Mouse (Mus musculus): ENCODE measurements at regions not wholly inside any gene's neighbourhood (a gene's known extent, or its start where the extent isn't known, plus 50 kb on each side); places are given as distances from the start of the nearest gene placed in this dataset.

GRCm38 (mm10) chr4:154726636-154727045 lies 59.0 kb upstream of the Actrt2 start:
- H3K9me3 ChIP-seq (ENCODE audit: control insufficient read depth, low read length): no peaks in the 10 kb centered on the region
- WGBS: 51% methylated on average over 3 of the region's 3 CpGs
- no peaks in the 10 kb centered on the region for H3K4me1 ChIP-seq (ENCODE audit: control insufficient read depth, insufficient read depth, low read length)
- H3K27me3 ChIP-seq (ENCODE audit: control insufficient read depth, insufficient read depth, low read length): no peaks in the 10 kb centered on the region
- H3K4me3 ChIP-seq (ENCODE audit: low read depth, low read length): no peak overlapping the region
- H3K4me2 ChIP-seq (ENCODE audit: low read depth, low read length): no peak overlapping the region
- no peaks in the 10 kb centered on the region for H3K36me3 ChIP-seq (ENCODE audit: control insufficient read depth, insufficient read depth, low read length)
- no peak for ATAC-seq (ENCODE audit: low read depth)
- H3K27ac ChIP-seq (ENCODE audit: low read depth, low read length): no peak overlapping the region
- H3K9ac ChIP-seq (replicated peaks; ENCODE audit: low read depth, low read length): no peak overlapping the region

DNA sequence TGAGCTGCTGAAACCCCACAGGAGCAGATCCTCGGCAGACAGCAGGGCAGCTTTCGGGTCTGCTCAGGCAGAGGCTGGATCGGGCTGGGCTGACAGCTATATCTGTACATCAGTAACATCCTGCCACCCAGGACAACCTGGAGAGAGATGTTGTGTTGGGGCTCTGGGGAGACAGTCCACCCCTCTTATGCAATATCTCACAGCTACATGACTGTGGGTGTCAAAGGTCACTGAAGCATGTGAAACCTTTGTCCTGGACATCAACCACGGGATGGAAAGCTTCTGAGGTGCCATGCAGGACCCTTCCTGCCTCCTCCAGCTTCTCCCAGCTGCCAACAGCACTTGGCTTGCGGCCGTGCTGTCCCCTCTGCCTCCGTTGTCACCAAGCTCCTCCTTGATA lies 60.3 kb upstream of the Actrt2 start:
- no peaks in the 10 kb centered on the region for H3K27me3 ChIP-seq (ENCODE audit: control insufficient read depth, insufficient read depth, low read length)
- H3K36me3 ChIP-seq (ENCODE audit: control insufficient read depth, insufficient read depth, low read length): no peaks in the 10 kb centered on the region
- H3K27ac ChIP-seq (ENCODE audit: low read depth, low read length): no peak overlapping the region
- H3K4me1 ChIP-seq (ENCODE audit: control insufficient read depth, insufficient read depth, low read length): no peaks in the 10 kb centered on the region
- H3K9me3 ChIP-seq (ENCODE audit: control insufficient read depth, low read length): no peaks in the 10 kb centered on the region
- H3K9ac ChIP-seq (replicated peaks; ENCODE audit: low read depth, low read length): no peak overlapping the region
- H3K4me3 ChIP-seq (ENCODE audit: low read depth, low read length): no peak overlapping the region
- 84% methylated on average over 7 of the region's 7 CpGs for WGBS
- no peak overlapping the region for H3K4me2 ChIP-seq (ENCODE audit: low read depth, low read length)
- no peak for ATAC-seq (ENCODE audit: low read depth)

- no peaks in the 10 kb centered on the region for H3K4me1 ChIP-seq (ENCODE audit: control insufficient read depth, insufficient read depth, low read length)
- no peak for ATAC-seq (ENCODE audit: low read depth)
- H3K4me3 ChIP-seq (ENCODE audit: low read depth, low read length): no peak overlapping the region
- no peak overlapping the region for H3K27ac ChIP-seq (ENCODE audit: low read depth, low read length)
- H3K36me3 ChIP-seq (ENCODE audit: control insufficient read depth, insufficient read depth, low read length): no peaks in the 10 kb centered on the region
- no peaks in the 10 kb centered on the region for H3K9me3 ChIP-seq (ENCODE audit: control insufficient read depth, low read length)
- no peaks in the 10 kb centered on the region for H3K27me3 ChIP-seq (ENCODE audit: control insufficient read depth, insufficient read depth, low read length)
- 93% methylated on average over 5 of the region's 5 CpGs for whole genome bisulfite sequencing
- H3K4me2 ChIP-seq (ENCODE audit: low read depth, low read length): no peak overlapping the region
- no peak overlapping the region for H3K9ac ChIP-seq (replicated peaks; ENCODE audit: low read depth, low read length)
These were observed 63.0 kb upstream of the Actrt2 start for GRCm38 (mm10) chr4:154730646-154731045.

DNA sequence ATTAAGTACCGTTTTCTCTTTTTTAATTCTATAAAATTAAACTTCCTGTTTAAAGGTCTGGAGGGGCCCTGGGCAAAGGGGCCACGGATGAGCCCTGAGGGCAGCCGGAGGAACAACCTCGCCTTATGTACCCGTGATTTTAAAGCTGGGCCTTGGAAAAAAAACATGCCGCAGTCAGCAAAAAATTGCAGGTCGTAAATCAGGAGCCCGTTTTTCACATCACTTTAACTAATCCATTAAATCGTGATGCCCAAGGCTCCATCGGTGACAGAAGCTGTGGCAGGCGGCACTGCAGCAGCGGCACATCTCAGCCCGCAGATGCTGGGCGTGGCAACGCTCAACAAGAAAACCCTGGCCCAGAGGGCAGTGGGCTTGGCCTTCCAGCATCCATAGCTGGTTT lies 63.7 kb upstream of the Actrt2 start:
- Histone ChIP-seq H3K4me3 (ENCODE audit: low read depth, low read length) (no peak overlapping the region), H3K36me3 (ENCODE audit: control insufficient read depth, insufficient read depth, low read length) (no peaks in the 10 kb centered on the region), H3K9me3 (ENCODE audit: control insufficient read depth, low read length) (no peaks in the 10 kb centered on the region), H3K27ac (ENCODE audit: low read depth, low read length) (no peak overlapping the region), H3K4me1 (ENCODE audit: control insufficient read depth, insufficient read depth, low read length) (no peaks in the 10 kb centered on the region), H3K27me3 (ENCODE audit: control insufficient read depth, insufficient read depth, low read length) (no peaks in the 10 kb centered on the region), H3K9ac (replicated peaks; ENCODE audit: low read depth, low read length) (0 out of 2 replicates have a peak overlapping the region, but pooled peaks have one; percentile 0), H3K4me2 (ENCODE audit: low read depth, low read length) (no peak overlapping the region)
- no peak for ATAC-seq (ENCODE audit: low read depth)
- WGBS: 32% methylated on average over 15 of the region's 15 CpGs

DNA sequence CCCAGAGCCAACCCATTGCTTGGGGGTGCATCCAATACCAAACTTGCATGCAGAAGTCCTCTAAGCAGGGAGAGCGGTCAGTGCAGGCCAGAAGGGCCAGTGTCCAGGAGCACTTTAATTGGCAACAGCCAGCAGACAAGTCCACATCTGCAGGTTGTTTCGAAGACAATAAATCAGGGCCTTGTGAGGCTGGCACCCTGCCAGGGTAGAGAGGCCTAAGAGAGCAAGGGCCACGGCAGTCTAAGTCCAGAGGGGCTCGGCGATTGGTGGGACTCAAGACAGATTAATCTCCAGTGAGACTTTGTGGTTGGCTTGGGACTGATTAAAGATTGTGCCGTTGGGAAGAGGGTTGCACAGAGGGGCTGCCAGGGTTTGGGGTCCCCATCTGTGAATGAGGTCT lies 68.4 kb upstream of the Actrt2 start:
- Histone ChIP-seq H3K4me2 (ENCODE audit: low read depth, low read length) (no peak overlapping the region), H3K4me3 (ENCODE audit: low read depth, low read length) (no peak overlapping the region), H3K4me1 (ENCODE audit: control insufficient read depth, insufficient read depth, low read length) (no peaks in the 10 kb centered on the region), H3K27me3 (ENCODE audit: control insufficient read depth, insufficient read depth, low read length) (no peaks in the 10 kb centered on the region), H3K27ac (ENCODE audit: low read depth, low read length) (no peak overlapping the region), H3K9ac (replicated peaks; ENCODE audit: low read depth, low read length) (no peak overlapping the region), H3K9me3 (ENCODE audit: control insufficient read depth, low read length) (no peaks in the 10 kb centered on the region), H3K36me3 (ENCODE audit: control insufficient read depth, insufficient read depth, low read length) (no peaks in the 10 kb centered on the region)
- WGBS: 63% methylated on average over 6 of the region's 6 CpGs
- ATAC-seq (ENCODE audit: low read depth): no peak

- no peaks in the 10 kb centered on the region for H3K36me3 ChIP-seq (ENCODE audit: control insufficient read depth, insufficient read depth, low read length)
- WGBS: 24% methylated on average over 27 of the region's 27 CpGs
- no peaks in the 10 kb centered on the region for H3K27me3 ChIP-seq (ENCODE audit: control insufficient read depth, insufficient read depth, low read length)
- H3K4me1 ChIP-seq (ENCODE audit: control insufficient read depth, insufficient read depth, low read length): 0 out of 2 replicates have a peak, but pooled peaks cover 3% of the 10 kb centered on the region
- no peaks in the 10 kb centered on the region for H3K9me3 ChIP-seq (ENCODE audit: control insufficient read depth, low read length)
- no peak overlapping the region for H3K27ac ChIP-seq (ENCODE audit: low read depth, low read length)
- H3K4me3 ChIP-seq (ENCODE audit: low read depth, low read length): no peak overlapping the region
- ATAC-seq (ENCODE audit: low read depth): no peak
- H3K4me2 ChIP-seq (ENCODE audit: low read depth, low read length): no peak overlapping the region
- no peak overlapping the region for H3K9ac ChIP-seq (replicated peaks; ENCODE audit: low read depth, low read length)
These were observed 73.6 kb upstream of the Actrt2 start for GRCm38 (mm10) chr4:154741123-154741890.

- Histone ChIP-seq H3K9me3 (ENCODE audit: control insufficient read depth, low read length) (no peaks in the 10 kb centered on the region), H3K4me2 (ENCODE audit: low read depth, low read length) (no peak overlapping the region), H3K27me3 (ENCODE audit: control insufficient read depth, insufficient read depth, low read length) (no peaks in the 10 kb centered on the region), H3K4me3 (ENCODE audit: low read depth, low read length) (no peak overlapping the region), H3K36me3 (ENCODE audit: control insufficient read depth, insufficient read depth, low read length) (no peaks in the 10 kb centered on the region), H3K4me1 (ENCODE audit: control insufficient read depth, insufficient read depth, low read length) (0 out of 2 replicates have a peak, but pooled peaks cover under 1% of the 10 kb centered on the region), H3K27ac (ENCODE audit: low read depth, low read length) (no peak overlapping the region), H3K9ac (replicated peaks; ENCODE audit: low read depth, low read length) (no peak overlapping the region)
- ATAC-seq (ENCODE audit: low read depth): no peak
- 45% methylated on average over 16 of the region's 16 CpGs for WGBS
These were observed 78.8 kb upstream of the Actrt2 start for GRCm38 (mm10) chr4:154746323-154747005.

DNA sequence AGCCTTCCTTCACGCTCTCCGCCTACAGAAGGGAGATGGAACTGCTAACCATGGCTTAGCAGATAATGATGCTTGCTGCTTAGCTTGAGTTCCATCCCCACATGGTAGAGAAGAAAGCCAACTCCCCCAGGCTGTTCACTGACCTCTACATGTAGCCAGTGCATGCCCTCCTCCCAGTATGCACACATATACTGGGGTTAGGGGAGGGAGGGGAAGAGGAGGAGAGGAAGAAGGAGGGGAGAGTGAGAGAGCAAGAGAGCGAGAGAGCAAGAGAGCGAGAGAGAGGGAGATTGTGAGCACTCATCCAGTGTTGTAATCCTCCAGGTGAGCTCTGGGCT lies 79.3 kb upstream of the Actrt2 start:
- H3K27ac ChIP-seq (ENCODE audit: low read depth, low read length): no peak overlapping the region
- no peaks in the 10 kb centered on the region for H3K4me1 ChIP-seq (ENCODE audit: control insufficient read depth, insufficient read depth, low read length)
- ATAC-seq (ENCODE audit: low read depth): no peak
- WGBS: 76% methylated on average over 4 of the region's 4 CpGs
- no peak overlapping the region for H3K9ac ChIP-seq (replicated peaks; ENCODE audit: low read depth, low read length)
- no peaks in the 10 kb centered on the region for H3K27me3 ChIP-seq (ENCODE audit: control insufficient read depth, insufficient read depth, low read length)
- no peak overlapping the region for H3K4me2 ChIP-seq (ENCODE audit: low read depth, low read length)
- H3K9me3 ChIP-seq (ENCODE audit: control insufficient read depth, low read length): no peaks in the 10 kb centered on the region
- no peak overlapping the region for H3K4me3 ChIP-seq (ENCODE audit: low read depth, low read length)
- H3K36me3 ChIP-seq (ENCODE audit: control insufficient read depth, insufficient read depth, low read length): no peaks in the 10 kb centered on the region

DNA sequence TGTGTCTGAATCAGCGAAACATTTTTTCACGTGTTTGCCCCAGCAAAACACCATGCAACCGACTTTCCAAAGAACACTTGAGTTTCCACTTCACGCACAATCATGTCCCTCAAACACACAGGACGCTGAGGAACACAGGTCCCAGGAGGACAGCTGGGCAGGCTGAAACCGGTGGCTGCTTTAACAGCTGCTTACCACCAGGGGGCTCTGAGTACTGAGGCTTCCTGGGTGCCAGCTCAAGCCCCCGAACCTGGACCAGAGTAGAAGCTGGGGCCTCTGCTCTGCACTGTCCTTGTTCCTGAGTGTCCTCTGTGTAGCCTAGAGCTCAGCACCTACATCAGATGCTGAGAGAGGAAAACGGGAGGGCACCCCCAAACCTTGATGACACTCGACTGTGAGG lies 81.5 kb upstream of the Actrt2 start:
- Histone ChIP-seq H3K36me3 (ENCODE audit: control insufficient read depth, insufficient read depth, low read length) (no peaks in the 10 kb centered on the region), H3K4me3 (ENCODE audit: low read depth, low read length) (no peak overlapping the region), H3K9ac (replicated peaks; ENCODE audit: low read depth, low read length) (no peak overlapping the region), H3K27ac (ENCODE audit: low read depth, low read length) (no peak overlapping the region), H3K4me2 (ENCODE audit: low read depth, low read length) (no peak overlapping the region), H3K4me1 (ENCODE audit: control insufficient read depth, insufficient read depth, low read length) (no peaks in the 10 kb centered on the region), H3K9me3 (ENCODE audit: control insufficient read depth, low read length) (no peaks in the 10 kb centered on the region), H3K27me3 (ENCODE audit: control insufficient read depth, insufficient read depth, low read length) (no peaks in the 10 kb centered on the region)
- no peak for ATAC-seq (ENCODE audit: low read depth)
- WGBS: 46% methylated on average over 9 of the region's 9 CpGs

All from neural tube, embryonic 14.5 days (tissue).